Mouse (Mus musculus): Measurements from ENCODE around the gene Ulk3.

Ulk3 gene

DNA sequence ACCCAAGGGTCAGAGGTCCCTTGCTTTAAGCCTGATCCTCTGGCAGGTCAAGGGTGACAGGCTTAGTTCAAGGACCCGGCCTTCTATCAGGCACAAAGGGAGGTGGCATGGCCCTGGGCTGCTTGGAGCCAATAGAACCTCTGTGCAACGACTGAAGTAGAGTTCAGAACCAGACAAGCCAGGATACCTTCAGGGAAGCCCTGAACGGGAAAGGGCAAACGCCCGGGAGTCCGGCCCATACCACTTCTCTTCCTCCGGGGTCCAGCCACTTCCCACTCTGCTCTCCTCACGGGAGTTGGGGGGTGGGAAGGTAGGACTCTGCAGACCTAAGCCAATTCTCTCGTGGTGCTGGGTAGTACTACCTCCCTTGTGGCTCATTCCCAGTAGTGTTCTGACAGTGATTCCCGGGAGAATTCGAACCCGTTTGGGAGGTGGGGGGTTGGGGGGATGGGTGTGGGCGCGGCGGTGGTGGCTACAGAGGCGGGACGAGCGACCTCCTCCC is 55.2 kb downstream of the Ulk3 start:
- peak; percentile 39 for DNase-seq (ENCODE audit: low read depth, low spot score)

DNA sequence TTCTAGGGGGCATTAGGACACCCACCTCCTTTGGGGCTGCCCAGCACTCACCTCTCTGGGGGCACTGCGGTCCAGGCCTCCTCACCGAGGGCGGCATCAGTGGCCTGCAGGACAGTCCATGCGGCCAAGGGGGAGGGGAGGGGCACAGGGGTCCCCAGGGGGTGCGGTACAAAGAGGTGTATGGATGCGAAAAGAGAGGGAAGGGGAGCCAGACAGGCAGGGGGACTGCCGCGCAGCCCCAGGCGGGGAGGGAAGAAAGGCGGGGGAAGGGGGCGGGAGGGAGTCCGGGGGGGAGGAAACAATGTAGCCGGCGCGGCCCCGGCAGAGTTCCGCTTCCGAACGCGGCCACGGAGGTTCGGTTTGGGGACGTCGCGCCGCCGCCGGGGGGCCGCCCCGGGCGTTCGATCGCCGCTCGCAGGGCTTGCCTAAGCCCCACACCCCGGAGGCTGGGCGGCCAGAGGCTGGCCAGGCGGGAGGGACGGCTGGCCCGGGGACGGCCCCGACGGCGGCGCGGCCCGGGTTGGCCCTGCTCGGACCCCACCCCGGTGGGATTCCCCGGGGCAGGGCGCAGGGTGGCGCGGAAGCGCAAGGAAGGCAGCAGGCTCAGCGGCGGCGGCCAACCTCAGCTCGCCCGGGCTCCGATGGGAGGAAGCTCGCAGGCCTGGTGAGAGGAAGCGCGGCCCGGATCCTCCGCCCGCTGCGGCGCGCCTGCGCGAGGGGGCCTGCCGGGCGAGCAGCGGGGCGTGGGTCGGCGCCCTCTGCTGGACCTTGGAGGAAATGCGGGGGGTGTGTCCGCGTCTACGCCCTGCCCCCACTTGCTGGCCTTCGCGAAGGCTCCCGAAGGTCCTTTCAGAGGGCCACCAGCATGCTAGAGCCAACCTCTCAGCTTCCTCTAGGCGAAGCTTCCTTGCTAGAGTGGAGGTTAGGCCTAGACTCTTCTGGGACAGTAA is 56.0 kb downstream of the Ulk3 start:
- peak; percentile 92 for DNase-seq (ENCODE audit: low read depth, low spot score)

Data from mesoderm, embryonic 11.5 days (tissue).